Mouse (Mus musculus) embryonic fibroblast, embryonic 13.5 days (primary cell): ENCODE data around the gene Ppfibp2.

Source experiments
- CTCF ChIP-seq: IDR thresholded peaks from 2 replicates; pipeline ENCODE4 v1.5.1; 2011; ENCODE audit warnings: mild to moderate bottlenecking, control low read depth, low read length, moderate library complexity, borderline replicate concordance; ENCODE audit not compliant: insufficient read depth
- POLR2A ChIP-seq: IDR thresholded peaks from 2 replicates; pipeline ENCODE4 v1.6.1; 2011; ENCODE audit warnings: low read depth, mild to moderate bottlenecking, control low read depth, low read length, moderate library complexity

DNA sequence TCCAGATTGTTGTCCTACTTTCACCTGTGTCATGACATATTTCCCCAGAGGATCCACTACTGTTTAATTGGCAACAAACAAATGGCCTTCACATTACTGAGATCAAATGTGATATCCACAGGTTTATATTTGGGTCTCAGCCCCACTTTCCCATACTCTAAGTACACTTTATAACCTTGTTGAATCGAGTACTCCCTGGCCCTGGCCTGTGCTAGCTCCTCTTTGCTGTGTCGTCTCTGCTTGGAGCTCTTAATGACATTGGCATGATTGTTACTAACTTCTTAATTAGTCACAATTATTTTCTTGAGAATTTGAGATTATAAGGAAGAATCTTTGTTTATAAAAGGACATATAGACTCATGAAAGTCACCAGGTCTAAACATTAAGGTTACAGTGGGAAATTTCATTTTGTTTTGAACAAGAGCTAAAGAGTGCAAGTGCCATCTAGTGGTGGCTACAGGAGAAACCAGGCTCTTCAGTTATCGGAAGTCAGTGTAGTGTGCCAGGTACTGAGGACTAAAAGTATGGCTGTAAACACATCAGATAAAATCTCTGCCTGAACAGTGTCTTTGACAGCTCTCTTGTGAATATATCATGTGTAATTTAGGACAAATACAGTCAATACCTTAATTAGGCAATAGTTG, 193.1 kb downstream of the Ppfibp2 start:
- TF ChIP-seq CTCF (no peak), POLR2A (no peak)
